Mouse (Mus musculus): ENCODE results near the gene Nfrkb. TPM values are rescaled to one million over a fixed set of nuclear protein-coding genes. Genes with fewer than 3 reads are reported as not detected.

The Nfrkb gene
- polyA plus RNA-seq, 1 experiment from 2014 or later: 30.0 TPM

- Histone ChIP-seq H3K9ac (ENCODE audit: low read length) (no peak overlapping the region), H3K36me3 (ENCODE audit: control insufficient read depth, insufficient read depth, low read length) (no peaks in the 10 kb centered on the region), H3K4me1 (ENCODE audit: control insufficient read depth, insufficient read depth, low read length) (no peaks in the 10 kb centered on the region), H3K27me3 (replicated peaks; ENCODE audit: control insufficient read depth, insufficient read depth, low read length) (no peaks in the 10 kb centered on the region), H3K9me3 (replicated peaks; ENCODE audit: control insufficient read depth, low read length) (no peaks in the 10 kb centered on the region), H3K4me3 (ENCODE audit: low read depth, low read length) (no peak overlapping the region), H3K4me2 (ENCODE audit: low read length) (no peak overlapping the region), H3K27ac (ENCODE audit: low read depth, low read length) (no peak overlapping the region)
- ATAC-seq: no peak
- WGBS: 42% methylated on average over 1 of the region's 1 CpGs
- DNase-seq (ENCODE audit: low spot score): no peak
These were observed 68.4 kb downstream of the Nfrkb start for GRCm38 (mm10) chr9:31454356-31454755.

DNA sequence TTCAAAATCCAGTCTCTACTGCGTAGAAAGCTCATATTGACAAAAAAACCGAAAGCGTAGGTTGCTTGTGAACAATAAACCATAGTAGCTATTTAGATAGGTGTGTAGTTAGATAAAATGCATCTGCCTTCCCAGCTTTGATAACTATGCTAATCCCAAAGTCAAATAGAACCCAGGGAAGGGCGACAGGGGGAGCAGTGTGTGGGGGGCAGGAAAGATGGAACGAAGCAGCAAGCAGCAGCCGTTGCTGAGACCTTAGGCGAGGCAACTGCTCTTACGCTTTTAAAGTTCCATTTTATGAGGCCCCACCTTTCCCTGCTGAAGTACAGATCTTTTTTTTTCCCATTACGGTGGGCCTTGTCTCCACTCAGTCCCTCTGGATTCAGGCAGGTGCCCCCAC, 77.2 kb downstream of the Nfrkb start:
- Histone ChIP-seq H3K4me3 (ENCODE audit: low read depth, low read length) (no peak overlapping the region), H3K9me3 (replicated peaks; ENCODE audit: control insufficient read depth, low read length) (no peaks in the 10 kb centered on the region), H3K4me1 (ENCODE audit: control insufficient read depth, insufficient read depth, low read length) (peaks cover 7% of the 10 kb centered on the region; the same call in 1 of the 2 replicates), H3K27ac (ENCODE audit: low read depth, low read length) (no peak overlapping the region), H3K4me2 (ENCODE audit: low read length) (0 out of 2 replicates have a peak overlapping the region, but pooled peaks have one; percentile 31), H3K27me3 (replicated peaks; ENCODE audit: control insufficient read depth, insufficient read depth, low read length) (peaks cover 18% of the 10 kb centered on the region), H3K36me3 (ENCODE audit: control insufficient read depth, insufficient read depth, low read length) (no peaks in the 10 kb centered on the region), H3K9ac (ENCODE audit: low read length) (no peak overlapping the region)
- no peak for ATAC-seq
- 49% methylated on average over 9 of the region's 9 CpGs for WGBS
- DNase-seq (ENCODE audit: low spot score): no peak

GRCm38 (mm10) chr9:31463692-31464474, 77.9 kb downstream of the Nfrkb start, which contains the start of gene Tmem45b:
Tmem45b (minus strand) TSS chr9:31464462.
- no peak for DNase-seq (ENCODE audit: low spot score)
- ATAC-seq: no peak
- Histone ChIP-seq H3K27me3 (replicated peaks; ENCODE audit: control insufficient read depth, insufficient read depth, low read length) (peaks cover 18% of the 10 kb centered on the region), H3K4me1 (ENCODE audit: control insufficient read depth, insufficient read depth, low read length) (peaks cover 7% of the 10 kb centered on the region; the same call in 1 of the 2 replicates), H3K4me2 (ENCODE audit: low read length) (peak within 1 kb of the TSS; percentile 31; the same call in 1 of the 2 replicates), H3K27ac (ENCODE audit: low read depth, low read length) (no peak within 1 kb of the TSS), H3K4me3 (ENCODE audit: low read depth, low read length) (no peak within 1 kb of the TSS), H3K9ac (ENCODE audit: low read length) (peak within 1 kb of the TSS; percentile 17; the same call in 1 of the 2 replicates), H3K36me3 (ENCODE audit: control insufficient read depth, insufficient read depth, low read length) (no peaks in the 10 kb centered on the region), H3K9me3 (replicated peaks; ENCODE audit: control insufficient read depth, low read length) (no peaks in the 10 kb centered on the region)
- 6% methylated on average over 33 of the region's 33 CpGs for WGBS

Other genes starting within 250 kb of the Nfrkb start
- 208 and 237 TPM in 2 replicates for gene Aplp2, start 174.4 kb upstream of the Nfrkb start, polyA plus RNA-seq (2014; fragmentation: Nextera tagmentation; extraction: Ambion mirVana)
- 7.3 and 9.7 TPM in 2 replicates for gene Prdm10, start 105.7 kb upstream of the Nfrkb start, polyA plus RNA-seq (2014; fragmentation: Nextera tagmentation; extraction: Ambion mirVana)
- not detected in 2 replicates for gene Tmem45b, start 78.3 kb downstream of the Nfrkb start, polyA plus RNA-seq (2014; fragmentation: Nextera tagmentation; extraction: Ambion mirVana)

Data from forebrain, embryonic 14.5 days (tissue).